Mouse (Mus musculus): ENCODE results near the gene Fkbp3. TPM values are rescaled to one million over a fixed set of nuclear protein-coding genes. Genes with fewer than 3 reads are reported as not detected.
A peak's percentile ranks its signal among the peaks of the same experiment; 100 is the strongest.

Gene Fkbp3
- polyA plus RNA-seq, 1 experiment from 2014 or later: 463 TPM

- Histone ChIP-seq H3K27me3 (ENCODE audit: insufficient read depth, low read length) (no peaks in the 10 kb centered on the region), H3K4me3 (replicated peaks; ENCODE audit: low read depth, low read length) (no peak overlapping the region), H3K9me3 (replicated peaks; ENCODE audit: low read length) (no peaks in the 10 kb centered on the region), H3K36me3 (ENCODE audit: insufficient read depth, low read length) (peaks cover 19% of the 10 kb centered on the region; the same call in 1 of the 2 replicates), H3K4me1 (replicated peaks; ENCODE audit: insufficient read depth, low read length) (no peaks in the 10 kb centered on the region), H3K4me2 (ENCODE audit: low read length) (no peak overlapping the region), H3K27ac (no peak overlapping the region), H3K9ac (ENCODE audit: low read depth, low read length) (no peak overlapping the region)
- no peak for ATAC-seq (replicated peaks; ENCODE audit: low FRiP score, low read depth)
- no peak for DNase-seq (ENCODE audit: low spot score)
- 65% methylated on average over 4 of the region's 4 CpGs for WGBS
- no peak for TF ChIP-seq CTCF (IDR thresholded peaks at IDR 0.05; ENCODE audit: low read depth)
Measured at GRCm38 (mm10) chr12:65068409-65068808, 5.4 kb downstream of the Fkbp3 start.

- no peak for TF ChIP-seq CTCF (IDR thresholded peaks at IDR 0.05; ENCODE audit: low read depth)
- Histone ChIP-seq H3K36me3 (ENCODE audit: insufficient read depth, low read length) (peaks cover 32% of the 10 kb centered on the region), H3K27me3 (ENCODE audit: insufficient read depth, low read length) (no peaks in the 10 kb centered on the region), H3K4me3 (replicated peaks; ENCODE audit: low read depth, low read length) (no peak overlapping the region), H3K4me1 (replicated peaks; ENCODE audit: insufficient read depth, low read length) (no peaks in the 10 kb centered on the region), H3K27ac (no peak overlapping the region), H3K9me3 (replicated peaks; ENCODE audit: low read length) (no peaks in the 10 kb centered on the region), H3K9ac (ENCODE audit: low read depth, low read length) (no peak overlapping the region), H3K4me2 (ENCODE audit: low read length) (no peak overlapping the region)
- 69% methylated on average over 3 of the region's 3 CpGs for WGBS
- no peak for DNase-seq (ENCODE audit: low spot score)
- ATAC-seq (replicated peaks; ENCODE audit: low FRiP score, low read depth): no peak
Measured at GRCm38 (mm10) chr12:65066234-65066633, 7.6 kb downstream of the Fkbp3 start.

- Histone ChIP-seq H3K27me3 (ENCODE audit: insufficient read depth, low read length) (no peaks in the 10 kb centered on the region), H3K9ac (ENCODE audit: low read depth, low read length) (no peak overlapping the region), H3K9me3 (replicated peaks; ENCODE audit: low read length) (no peaks in the 10 kb centered on the region), H3K36me3 (ENCODE audit: insufficient read depth, low read length) (peaks cover 36% of the 10 kb centered on the region), H3K27ac (no peak overlapping the region), H3K4me1 (replicated peaks; ENCODE audit: insufficient read depth, low read length) (no peaks in the 10 kb centered on the region), H3K4me3 (replicated peaks; ENCODE audit: low read depth, low read length) (no peak overlapping the region), H3K4me2 (ENCODE audit: low read length) (no peak overlapping the region)
- no peak for TF ChIP-seq CTCF (IDR thresholded peaks at IDR 0.05; ENCODE audit: low read depth)
- WGBS: 40% methylated on average over 2 of the region's 2 CpGs
- DNase-seq (ENCODE audit: low spot score) (no peak), ATAC-seq (replicated peaks; ENCODE audit: low FRiP score, low read depth) (no peak)
Measured at GRCm38 (mm10) chr12:65065241-65065640, 8.6 kb downstream of the Fkbp3 start.

- H3K4me1 ChIP-seq (replicated peaks; ENCODE audit: insufficient read depth, low read length): no peaks in the 10 kb centered on the region
- no peak for ATAC-seq (replicated peaks; ENCODE audit: low FRiP score, low read depth)
- no peaks in the 10 kb centered on the region for H3K27me3 ChIP-seq (ENCODE audit: insufficient read depth, low read length)
- no peaks in the 10 kb centered on the region for H3K9me3 ChIP-seq (replicated peaks; ENCODE audit: low read length)
- no peak overlapping the region for H3K9ac ChIP-seq (ENCODE audit: low read depth, low read length)
- no peak overlapping the region for H3K4me3 ChIP-seq (replicated peaks; ENCODE audit: low read depth, low read length)
- H3K4me2 ChIP-seq (ENCODE audit: low read length): no peak overlapping the region
- no peak for TF ChIP-seq CTCF (IDR thresholded peaks at IDR 0.05; ENCODE audit: low read depth)
- no peak overlapping the region for H3K27ac ChIP-seq
- peaks cover 38% of the 10 kb centered on the region for H3K36me3 ChIP-seq (ENCODE audit: insufficient read depth, low read length)
- no peak for DNase-seq (ENCODE audit: low spot score)
Measured at GRCm38 (mm10) chr12:65061082-65061481, 12.7 kb downstream of the Fkbp3 start.

GRCm38 (mm10) chr12:65058203-65058602 lies 15.6 kb downstream of the Fkbp3 start:
- Histone ChIP-seq H3K36me3 (ENCODE audit: insufficient read depth, low read length) (peaks cover 42% of the 10 kb centered on the region), H3K4me2 (ENCODE audit: low read length) (no peak overlapping the region), H3K9me3 (replicated peaks; ENCODE audit: low read length) (no peaks in the 10 kb centered on the region), H3K4me1 (replicated peaks; ENCODE audit: insufficient read depth, low read length) (no peaks in the 10 kb centered on the region), H3K27me3 (ENCODE audit: insufficient read depth, low read length) (no peaks in the 10 kb centered on the region), H3K27ac (no peak overlapping the region), H3K9ac (ENCODE audit: low read depth, low read length) (no peak overlapping the region), H3K4me3 (replicated peaks; ENCODE audit: low read depth, low read length) (no peak overlapping the region)
- ATAC-seq (replicated peaks; ENCODE audit: low FRiP score, low read depth) (no peak), DNase-seq (ENCODE audit: low spot score) (no peak)
- WGBS: 80% methylated on average over 2 of the region's 2 CpGs
- TF ChIP-seq CTCF (IDR thresholded peaks at IDR 0.05; ENCODE audit: low read depth): no peak

GRCm38 (mm10) chr12:65048799-65049198 lies 25.0 kb downstream of the Fkbp3 start:
- DNase-seq (ENCODE audit: low spot score) (no peak), ATAC-seq (replicated peaks; ENCODE audit: low FRiP score, low read depth) (no peak)
- TF ChIP-seq CTCF (IDR thresholded peaks at IDR 0.05; ENCODE audit: low read depth): no peak
- H3K9ac ChIP-seq (ENCODE audit: low read depth, low read length): no peak overlapping the region
- no peaks in the 10 kb centered on the region for H3K4me1 ChIP-seq (replicated peaks; ENCODE audit: insufficient read depth, low read length)
- H3K27ac ChIP-seq: no peak overlapping the region
- no peak overlapping the region for H3K4me2 ChIP-seq (ENCODE audit: low read length)
- H3K36me3 ChIP-seq (ENCODE audit: insufficient read depth, low read length): peaks cover 17% of the 10 kb centered on the region
- H3K4me3 ChIP-seq (replicated peaks; ENCODE audit: low read depth, low read length): no peak overlapping the region
- no peaks in the 10 kb centered on the region for H3K9me3 ChIP-seq (replicated peaks; ENCODE audit: low read length)
- no peaks in the 10 kb centered on the region for H3K27me3 ChIP-seq (ENCODE audit: insufficient read depth, low read length)

GRCm38 (mm10) chr12:65037546-65037937 lies 36.3 kb downstream of the Fkbp3 start:
- Histone ChIP-seq H3K9me3 (replicated peaks; ENCODE audit: low read length) (no peaks in the 10 kb centered on the region), H3K27me3 (ENCODE audit: insufficient read depth, low read length) (no peaks in the 10 kb centered on the region), H3K36me3 (ENCODE audit: insufficient read depth, low read length) (0 out of 2 replicates have a peak, but pooled peaks cover 6% of the 10 kb centered on the region), H3K9ac (ENCODE audit: low read depth, low read length) (no peak overlapping the region), H3K4me2 (ENCODE audit: low read length) (peak overlapping the region; percentile 73), H3K4me1 (replicated peaks; ENCODE audit: insufficient read depth, low read length) (0 out of 2 replicates have a peak, but pooled peaks cover 8% of the 10 kb centered on the region), H3K27ac (no peak overlapping the region), H3K4me3 (replicated peaks; ENCODE audit: low read depth, low read length) (peak overlapping the region; percentile 78)
- WGBS: 8% methylated on average over 4 of the region's 4 CpGs
- no peak for ATAC-seq (replicated peaks; ENCODE audit: low FRiP score, low read depth)
- no peak for TF ChIP-seq CTCF (IDR thresholded peaks at IDR 0.05; ENCODE audit: low read depth)
- DNase-seq (ENCODE audit: low spot score): peak; percentile 8
